Mouse (Mus musculus): ENCODE data around the gene Hba-a1.
"Not testable (repeated sequence)": the region's sequence is repeated elsewhere in the genome, so short reads cannot be mapped to it uniquely, and the experiment has no call there.

The Hba-a1 gene

GRCm38 (mm10) chr11:32283091-32283777 lies at the start of gene Hba-a1:
Hba-a1 (plus strand) TSS chr11:32283511.
- not testable (repeated sequence) for DNase-seq

- peak; percentile 12 for DNase-seq
Observed at GRCm38 (mm10) chr11:32233895-32234294, 49.4 kb upstream of the Hba-a1 start.

GRCm38 (mm10) chr11:32234816-32235485 lies 48.4 kb upstream of the Hba-a1 start:
- peak; percentile 15 for DNase-seq

GRCm38 (mm10) chr11:32235646-32236045 lies 47.7 kb upstream of the Hba-a1 start:
- DNase-seq: peak; percentile 94

GRCm38 (mm10) chr11:32236132-32236531 lies 47.2 kb upstream of the Hba-a1 start:
- peak; percentile 10 for DNase-seq

GRCm38 (mm10) chr11:32236712-32237410 lies 46.5 kb upstream of the Hba-a1 start:
- peak; percentile 83 for DNase-seq

- no peak for DNase-seq
Observed at GRCm38 (mm10) chr11:32237411-32237795, 45.9 kb upstream of the Hba-a1 start.

- peak; percentile 85 for DNase-seq
Observed at GRCm38 (mm10) chr11:32238093-32238860, 45.0 kb upstream of the Hba-a1 start.

- DNase-seq: no peak
Observed at GRCm38 (mm10) chr11:32241391-32241790, 41.9 kb upstream of the Hba-a1 start.

GRCm38 (mm10) chr11:32242209-32242608 lies 41.1 kb upstream of the Hba-a1 start:
- DNase-seq: no peak

GRCm38 (mm10) chr11:32243205-32243955 lies 39.9 kb upstream of the Hba-a1 start:
- DNase-seq: peak; percentile 63

GRCm38 (mm10) chr11:32244064-32244463 lies 39.2 kb upstream of the Hba-a1 start:
- DNase-seq: peak; percentile 70

- no peak for DNase-seq
Observed at GRCm38 (mm10) chr11:32244617-32245016, 38.7 kb upstream of the Hba-a1 start.

- DNase-seq: no peak
Observed at GRCm38 (mm10) chr11:32245614-32246013, 37.7 kb upstream of the Hba-a1 start.

GRCm38 (mm10) chr11:32247068-32247467 lies 36.2 kb upstream of the Hba-a1 start:
- DNase-seq: no peak

GRCm38 (mm10) chr11:32248350-32248749 lies 35.0 kb upstream of the Hba-a1 start:
- DNase-seq: no peak

GRCm38 (mm10) chr11:32250880-32251763 lies 32.2 kb upstream of the Hba-a1 start:
- DNase-seq: no peak

- no peak for DNase-seq
Observed at GRCm38 (mm10) chr11:32253121-32253520, 30.2 kb upstream of the Hba-a1 start.

- DNase-seq: no peak
Observed at GRCm38 (mm10) chr11:32256146-32256545, 27.2 kb upstream of the Hba-a1 start.

GRCm38 (mm10) chr11:32256566-32256965 lies 26.7 kb upstream of the Hba-a1 start:
- DNase-seq: no peak

All from kidney, postnatal 10 days (tissue).